Mouse (Mus musculus): ENCODE results near the gene Dhx37. TPM values are rescaled to one million over a fixed set of nuclear protein-coding genes. Genes with fewer than 3 reads are reported as not detected.

The Dhx37 gene
- 23.3 and 41.8 TPM in 2 replicates for polyA plus RNA-seq (2012; rRNA removed; ENCODE audit: low replicate concordance)

GRCm38 (mm10) chr5:125433793-125434337, at the start of gene Dhx37:
TSS of gene Dhx37 (minus strand) at chr5:125434121.

DNA sequence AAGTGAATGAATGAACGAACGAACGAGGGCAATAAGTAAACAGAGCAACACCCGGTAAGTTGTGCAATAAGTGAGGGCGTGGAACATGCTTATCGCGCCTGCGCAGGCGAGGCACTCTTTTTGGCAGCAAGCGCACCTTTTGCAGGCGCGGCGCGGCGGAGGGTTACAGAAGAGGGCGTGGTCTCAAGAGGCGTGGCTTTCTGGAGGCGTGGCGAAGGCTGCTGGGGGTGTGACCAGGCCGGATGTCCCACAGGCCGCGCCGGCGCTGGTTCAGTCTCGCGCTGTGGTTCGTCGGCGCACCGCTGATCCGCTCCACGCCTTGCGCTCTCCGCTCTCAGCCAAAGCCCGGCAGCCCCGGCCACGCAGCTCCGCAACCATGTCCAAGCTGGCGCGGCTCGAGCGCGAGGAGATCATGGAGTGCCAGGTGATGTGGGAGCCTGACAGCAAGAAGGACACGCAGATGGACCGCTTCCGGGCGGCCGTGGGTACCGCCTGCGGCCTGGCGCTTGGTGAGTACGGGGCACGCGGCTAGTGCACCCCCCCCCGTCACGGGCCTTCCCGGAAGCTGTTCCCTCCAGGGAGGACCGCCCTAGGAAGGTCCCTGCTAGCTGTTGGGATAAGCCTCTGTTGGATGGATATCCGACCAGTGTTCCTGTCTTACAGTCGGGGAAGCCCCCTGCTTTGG, 41.8 kb upstream of the Dhx37 start, which contains the start of gene Aacs:
Aacs (plus strand) TSS at position 214 of the 685 bp plus-strand sequence.

DNA sequence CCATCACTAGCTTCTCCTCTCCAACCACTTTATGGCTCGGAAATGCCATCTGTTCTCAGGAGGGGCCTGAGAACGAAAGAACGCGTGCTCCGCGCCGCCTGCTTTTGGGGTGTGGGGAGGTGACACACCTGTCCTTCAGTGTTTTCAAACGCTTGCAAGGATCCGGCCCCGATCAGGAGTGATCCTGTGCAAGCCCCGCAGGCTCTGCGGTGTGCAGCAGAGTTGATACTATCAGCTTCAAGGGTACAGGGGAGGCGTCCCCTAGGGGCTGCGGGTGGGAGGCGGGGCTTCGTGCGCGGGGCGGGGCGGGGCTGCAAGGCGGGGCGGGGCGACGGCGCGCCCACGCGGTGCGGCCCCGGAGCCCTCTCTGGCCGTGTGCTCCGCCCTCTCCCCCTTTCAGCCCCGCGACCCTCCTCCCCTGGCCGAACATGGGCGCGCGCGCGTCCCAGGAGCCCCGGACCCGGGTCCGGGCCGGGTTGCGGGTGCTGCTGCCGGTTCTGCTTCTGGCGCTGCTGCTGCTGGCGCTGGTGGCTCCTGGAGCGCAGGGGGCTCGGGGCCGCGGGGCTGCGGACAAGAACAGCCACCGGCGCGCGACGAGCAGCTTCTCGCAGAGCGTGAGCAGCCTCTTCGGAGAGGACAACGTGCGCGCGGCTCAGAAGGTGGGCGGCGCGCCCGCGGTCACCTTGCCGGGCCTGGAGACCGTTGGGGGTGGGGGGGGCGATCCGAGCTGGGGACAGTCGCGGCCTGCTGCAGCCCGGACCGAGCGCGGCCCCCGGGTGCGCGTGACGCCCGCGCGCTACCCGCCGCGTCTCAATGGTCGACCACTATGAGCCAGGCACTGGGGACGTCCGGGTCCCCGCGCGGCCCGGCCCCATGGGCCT, 7.6 kb upstream of the Dhx37 start, which contains the start of gene Bri3bp:
Bri3bp (plus strand) TSS at position 335 of the 881 bp plus-strand sequence.

GRCm38 (mm10) chr5:125389579-125390441, 44.1 kb downstream of the Dhx37 start, which contains the start of gene Ubc:
TSS of gene Ubc (minus strand) at chr5:125390202.

GRCm38 (mm10) chr5:125389131-125389578, 44.8 kb downstream of the Dhx37 start, which contains the start of gene Gm10382:
TSS of gene Gm10382 (plus strand) at chr5:125389322.

Other genes with a start within 250 kb of the Dhx37 start
- 208 and 322 TPM in 2 replicates for gene Scarb1, start 93.0 kb downstream of the Dhx37 start, polyA plus RNA-seq (2012; rRNA removed; ENCODE audit: low replicate concordance)
- gene Gm10382, start 44.8 kb downstream of the Dhx37 start, polyA plus RNA-seq (2012; rRNA removed; ENCODE audit: low replicate concordance) = 0.13 and 0.16 TPM in 2 replicates
- gene Ubc, start 43.9 kb downstream of the Dhx37 start, polyA plus RNA-seq (2012; rRNA removed; ENCODE audit: low replicate concordance) = 1,193 and 1,924 TPM in 2 replicates
- 5.3 and 15.0 TPM in 2 replicates for gene Bri3bp, start 7.4 kb upstream of the Dhx37 start, polyA plus RNA-seq (2012; rRNA removed; ENCODE audit: low replicate concordance)
- 248 and 272 TPM in 2 replicates for gene Aacs, start 41.7 kb upstream of the Dhx37 start, polyA plus RNA-seq (2012; rRNA removed; ENCODE audit: low replicate concordance)
- gene Tmem132b, start 97.7 kb upstream of the Dhx37 start, polyA plus RNA-seq (2012; rRNA removed; ENCODE audit: low replicate concordance) = 0.09 and 0.10 TPM in 2 replicates

Data from subcutaneous adipose tissue, adult 2 months (tissue).